Mouse (Mus musculus) heart, postnatal 25 days (tissue): ENCODE measurements at regions not wholly inside any gene's neighbourhood (a gene's known extent, or its start where the extent isn't known, plus 50 kb on each side); places are given as distances from the start of the nearest gene placed in this dataset.
A peak's percentile ranks its signal among the peaks of the same experiment; 100 is the strongest.

Experiments used
- DNase-seq: peaks from one replicate; pipeline ENCODE4 v3.0.0; 2022; ENCODE audit warnings: low spot score
- intact Hi-C: fragments of 180-260 bp; cut with DNase I; formaldehyde crosslinking; loops from one replicate; pipeline ENCODE4 v1.15.1; 2025

DNA sequence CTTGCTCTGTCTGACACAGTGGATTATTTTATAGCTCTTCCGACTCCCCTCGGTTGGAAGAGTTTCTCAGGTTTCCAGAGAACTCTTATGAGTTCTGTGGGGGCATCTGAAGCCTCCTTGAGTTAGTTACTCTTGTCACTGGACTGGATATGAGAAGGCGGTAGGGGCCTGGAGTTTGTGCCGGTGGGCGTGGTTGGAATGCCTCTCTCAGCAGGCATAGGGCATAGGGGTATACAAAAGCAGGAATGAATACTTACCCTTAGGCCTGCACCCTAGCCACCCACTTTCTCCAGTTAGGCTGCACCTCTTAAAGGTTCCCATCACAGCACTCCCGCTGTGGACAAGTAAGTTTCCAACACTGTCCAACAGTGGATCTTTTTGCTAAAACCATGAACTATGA, 253.8 kb downstream of the Ankrd50 start:
- intact Hi-C loops: no loop called here
- DNase-seq: no peak

DNA sequence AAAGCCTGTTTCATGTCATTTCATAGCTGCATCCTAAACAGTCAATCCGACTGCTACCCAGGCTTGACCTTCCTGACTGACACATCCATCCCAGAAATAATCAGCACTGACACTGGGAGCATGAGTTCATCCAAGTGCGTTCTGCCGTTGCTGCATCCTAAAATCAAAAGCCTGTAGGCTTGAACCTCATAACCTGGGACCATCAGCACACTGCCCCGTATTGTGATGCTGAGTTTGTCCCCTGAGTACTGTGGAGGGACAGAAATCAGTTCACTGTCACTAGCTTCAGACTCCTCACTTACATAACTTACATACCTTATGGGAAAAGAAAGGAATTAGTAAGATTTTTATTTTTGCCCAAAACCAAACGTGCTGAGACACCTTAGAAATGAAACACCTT, 255.0 kb downstream of the Ankrd50 start:
- no peak for DNase-seq
- intact Hi-C loops: no loop called here

DNA sequence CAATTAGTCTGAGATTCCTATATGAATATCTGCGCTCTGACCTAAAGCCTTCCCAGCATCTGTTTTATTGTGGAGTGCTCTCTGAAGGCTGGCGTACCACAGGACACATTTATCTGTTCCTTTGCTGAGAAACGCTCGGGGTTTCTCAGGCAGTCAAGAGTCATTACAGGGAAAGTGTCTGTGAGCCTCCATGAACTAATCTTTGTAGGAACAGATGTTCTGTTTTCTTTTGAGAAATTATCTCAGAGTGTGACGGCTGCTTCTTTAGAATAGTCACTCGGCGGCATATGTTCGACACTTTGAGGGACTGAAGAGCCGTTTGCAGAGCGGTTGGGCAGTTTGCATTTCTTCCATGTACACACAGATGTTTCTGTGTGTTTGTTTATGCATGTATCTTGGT, 255.6 kb downstream of the Ankrd50 start:
- intact Hi-C loops: no loop called here
- no peak for DNase-seq

DNA sequence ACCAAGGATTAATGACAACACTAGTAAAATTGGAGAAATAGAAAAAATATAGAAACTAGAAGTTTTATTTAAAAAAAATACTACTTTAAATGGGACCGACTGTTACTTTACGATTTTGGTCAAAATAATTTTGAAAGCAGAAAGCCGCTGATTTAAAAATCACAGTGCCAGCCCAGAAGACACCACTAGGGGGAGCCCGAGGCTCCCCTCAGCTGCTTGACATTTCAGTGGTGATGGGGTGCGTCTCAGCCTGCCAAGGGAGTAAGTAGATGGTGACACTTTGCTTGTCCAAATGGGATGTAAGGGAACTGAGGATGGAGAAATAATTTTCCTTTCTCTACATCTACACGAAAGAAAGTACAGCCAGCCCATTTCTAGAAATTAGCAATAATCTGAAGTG, 257.0 kb downstream of the Ankrd50 start:
- peak; percentile 31 for DNase-seq
- intact Hi-C loops: loop anchor here (1.0 to 2.0 kb wide), 2 partner anchors 27 to 621 kb away; no protein-coding TSS in a partner anchor

DNA sequence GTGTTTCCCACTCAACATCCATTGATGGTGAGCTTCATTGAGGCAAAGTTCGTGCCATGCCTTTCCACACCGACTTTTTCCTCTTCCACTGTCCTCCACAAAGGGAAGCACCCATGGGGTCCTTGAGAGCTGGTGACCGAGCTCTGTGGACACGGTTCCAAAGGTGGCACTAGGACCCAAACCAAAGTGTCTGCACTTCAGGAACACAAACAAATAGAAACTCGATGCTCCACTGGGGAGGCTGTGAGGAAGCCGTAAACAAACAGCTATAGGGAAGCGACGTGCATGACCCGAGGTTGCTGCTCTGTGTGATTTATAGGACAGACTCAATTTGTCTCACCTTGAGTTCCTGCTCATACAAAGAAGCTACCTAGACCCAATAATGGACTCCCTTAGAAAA, 257.5 kb downstream of the Ankrd50 start:
- intact Hi-C loops: loop anchor here (1.0 to 2.0 kb wide), 2 partner anchors 28 to 621 kb away; no protein-coding TSS in a partner anchor
- no peak for DNase-seq

DNA sequence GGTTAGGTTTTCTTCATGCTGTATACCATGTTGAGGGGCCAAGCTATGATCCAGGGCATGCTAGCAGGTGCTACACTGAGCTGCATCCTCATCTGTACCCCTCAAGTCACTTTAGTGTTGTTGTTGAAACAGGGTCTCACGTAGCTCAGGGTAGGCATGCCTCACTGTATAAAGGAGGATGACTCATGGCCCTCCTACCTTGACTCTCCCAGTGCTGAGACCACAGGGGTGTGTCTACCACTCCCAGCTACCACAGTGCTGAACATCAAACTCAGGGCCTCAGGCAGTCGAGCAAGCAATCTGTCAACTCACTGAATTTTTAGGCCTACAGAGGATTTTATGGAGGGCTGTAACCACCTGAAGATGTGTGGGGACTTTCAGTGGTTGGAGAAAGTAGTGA, 258.5 kb downstream of the Ankrd50 start:
- no peak for DNase-seq
- intact Hi-C loops: loop anchor here (2.0 kb wide), 1 partner anchor 29 kb away; no protein-coding TSS in a partner anchor

DNA sequence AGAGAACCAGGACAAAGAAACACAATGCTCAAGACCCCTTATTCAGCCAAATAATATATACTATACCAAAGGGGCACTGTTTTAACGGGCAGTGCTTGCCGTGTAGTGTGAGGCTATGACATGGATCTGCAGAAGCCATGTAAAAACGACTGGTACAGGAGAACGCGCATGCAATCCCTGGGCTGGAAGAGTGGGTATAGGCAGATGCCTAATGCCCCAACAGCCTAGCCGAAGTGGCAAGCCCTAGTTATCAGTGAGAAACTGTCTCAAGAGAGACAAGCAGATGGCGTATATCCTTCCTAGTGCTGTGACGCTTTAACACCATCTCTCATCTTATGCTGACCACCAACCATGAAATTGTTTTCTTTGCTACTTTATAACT, 262.8 kb downstream of the Ankrd50 start:
- no peak for DNase-seq
- intact Hi-C loops: loop anchor here (5.0 kb wide), 2 partner anchors 585 to 755 kb away; partner anchors contain the start of gene Spry1

DNA sequence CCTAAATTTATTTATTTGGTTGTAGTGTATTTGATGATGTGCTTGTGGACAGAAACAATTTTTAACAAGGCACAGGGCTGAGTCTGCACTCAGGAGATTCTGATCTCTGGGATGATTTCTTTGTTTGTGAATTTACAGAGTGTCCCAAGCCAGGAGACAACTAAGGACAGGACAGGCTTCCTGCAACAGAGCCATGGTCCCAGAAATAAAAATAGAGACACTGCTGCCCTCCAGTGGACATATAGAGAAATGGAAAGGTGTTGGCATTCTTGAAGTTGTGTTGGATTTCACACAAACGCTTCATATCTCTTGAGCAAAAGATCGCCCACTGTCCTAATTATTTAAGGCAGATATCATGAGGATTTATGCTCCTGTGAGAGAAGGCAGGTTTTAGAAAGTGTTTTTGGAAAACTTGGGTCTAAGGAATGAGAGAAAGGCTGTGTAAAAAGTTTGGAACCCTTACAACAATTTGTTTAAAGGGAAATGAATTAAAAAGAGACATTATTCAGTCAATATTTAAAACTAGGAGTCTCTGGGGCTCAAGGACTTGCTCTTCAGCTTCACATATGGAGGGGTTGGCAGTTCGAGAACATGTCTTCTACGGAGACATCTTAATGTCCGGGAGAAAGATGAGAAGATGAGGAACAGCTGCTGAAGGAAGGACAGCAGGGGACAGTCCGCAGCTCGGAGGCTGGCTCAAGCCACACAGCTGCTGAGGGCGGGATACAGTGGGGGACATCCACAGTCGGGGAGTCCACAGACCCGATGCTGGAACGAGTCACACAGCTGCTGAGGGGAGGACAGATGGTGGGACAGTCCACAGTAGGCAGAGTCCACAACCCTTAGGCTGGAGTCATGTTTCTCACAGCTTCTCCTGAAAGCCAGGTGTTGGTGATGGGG, 263.5 kb downstream of the Ankrd50 start:
- intact Hi-C loops: loop anchor here (5.0 kb wide), 2 partner anchors 584 to 754 kb away; partner anchors contain the start of gene Spry1
- no peak for DNase-seq

DNA sequence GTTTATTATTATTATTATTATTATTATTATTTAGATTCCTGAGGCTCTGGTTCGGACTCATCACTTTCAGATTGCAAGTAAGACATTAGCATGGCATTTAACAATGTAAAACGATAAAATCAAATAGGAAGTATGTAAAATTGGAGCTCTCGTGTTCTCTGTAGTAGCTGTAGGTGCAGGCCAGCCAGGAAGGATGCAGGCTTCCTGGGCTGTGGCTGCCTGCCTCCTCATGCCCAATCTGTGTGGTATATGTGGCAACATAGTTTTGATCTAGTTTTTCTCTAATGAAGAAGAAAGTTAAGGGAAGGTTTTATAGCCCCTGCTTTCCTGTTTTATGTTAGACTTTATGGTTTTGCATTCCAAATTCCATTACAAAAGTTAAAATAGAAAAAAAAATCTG, 275.6 kb downstream of the Ankrd50 start:
- no peak for DNase-seq
- intact Hi-C loops: loop anchor here (10.0 kb wide), 1 partner anchor 234 kb away; no protein-coding TSS in a partner anchor

DNA sequence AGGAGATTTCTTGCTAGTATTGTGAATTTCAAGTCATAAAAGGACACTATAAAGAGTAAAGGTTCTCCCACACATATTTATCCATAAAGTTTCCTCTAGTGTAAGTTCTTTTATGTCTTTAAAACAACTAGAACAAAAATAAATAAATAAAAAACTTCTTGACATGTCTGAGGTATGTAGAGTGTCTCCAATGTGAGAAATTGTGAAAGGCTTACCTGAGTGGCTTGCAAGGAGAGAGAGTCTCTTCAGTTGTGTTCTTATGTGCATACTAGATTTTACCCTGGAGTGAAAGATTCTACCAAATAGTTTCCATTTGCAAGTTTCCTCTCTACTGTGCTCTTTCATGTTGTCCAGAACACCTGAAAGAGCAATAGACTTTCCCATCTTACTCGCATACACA, 276.8 kb downstream of the Ankrd50 start:
- intact Hi-C loops: loop anchor here (10.0 kb wide), 1 partner anchor 233 kb away; no protein-coding TSS in a partner anchor
- no peak for DNase-seq

DNA sequence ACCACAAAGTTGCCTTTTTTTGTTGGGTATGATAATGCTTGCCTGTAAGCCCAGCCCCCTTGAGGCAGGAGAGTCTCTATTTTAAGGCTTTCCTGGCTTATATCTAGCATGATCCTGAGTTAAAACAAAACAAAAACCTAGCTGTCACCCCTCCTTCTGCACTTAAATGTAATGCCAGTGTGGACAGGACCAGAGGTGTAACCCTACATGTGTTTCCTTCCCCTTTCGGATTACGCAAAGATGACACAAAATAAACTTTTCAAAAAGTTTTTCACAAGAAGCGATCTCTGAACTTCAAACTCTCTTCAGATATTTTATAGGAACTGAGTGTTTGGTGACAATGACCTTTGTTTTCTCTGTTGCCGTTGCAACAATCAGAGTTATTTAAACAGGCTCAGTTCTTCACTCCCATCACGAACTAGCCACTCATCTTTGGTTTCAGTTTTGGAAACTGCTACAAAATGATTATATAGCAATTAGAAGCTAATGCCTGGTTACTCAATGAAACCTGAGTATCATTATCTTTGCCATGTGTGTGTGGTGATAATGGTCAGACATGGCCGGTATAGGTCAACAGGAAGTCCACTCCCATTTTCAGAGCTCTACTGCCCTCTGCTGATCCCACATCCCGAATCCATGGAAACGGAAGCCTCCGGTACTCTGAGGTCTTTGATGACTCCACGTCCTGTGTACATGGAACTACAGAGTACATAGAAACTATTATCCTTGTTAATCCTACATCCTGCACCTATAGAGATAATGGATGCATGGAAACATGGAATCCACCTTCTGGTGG, 282.6 kb downstream of the Ankrd50 start:
- intact Hi-C loops: loop anchor here (5.0 to 10.0 kb wide), 3 partner anchors 227 to 730 kb away; partner anchors contain the start of gene Spry1
- peak; percentile 50 for DNase-seq

DNA sequence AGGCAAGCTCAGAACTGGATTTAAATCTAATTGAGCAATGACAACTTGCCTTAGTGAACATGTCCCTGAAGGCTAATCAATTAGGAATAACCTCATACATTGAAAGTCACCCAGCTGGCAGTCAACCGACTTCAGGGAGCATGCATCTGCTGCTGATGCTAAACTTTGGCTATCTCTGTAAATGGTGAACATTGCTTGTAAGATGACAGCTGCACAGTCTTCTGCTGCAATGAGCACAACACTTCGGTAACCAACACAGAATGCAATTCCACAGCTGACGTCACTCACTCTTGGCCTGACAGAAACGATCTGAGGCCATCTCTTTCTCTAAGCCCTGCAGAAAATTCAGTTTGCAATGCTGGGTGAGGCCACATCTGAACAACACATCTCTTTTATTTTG, 290.6 kb downstream of the Ankrd50 start:
- DNase-seq: peak; percentile 27
- intact Hi-C loops: no loop called here

DNA sequence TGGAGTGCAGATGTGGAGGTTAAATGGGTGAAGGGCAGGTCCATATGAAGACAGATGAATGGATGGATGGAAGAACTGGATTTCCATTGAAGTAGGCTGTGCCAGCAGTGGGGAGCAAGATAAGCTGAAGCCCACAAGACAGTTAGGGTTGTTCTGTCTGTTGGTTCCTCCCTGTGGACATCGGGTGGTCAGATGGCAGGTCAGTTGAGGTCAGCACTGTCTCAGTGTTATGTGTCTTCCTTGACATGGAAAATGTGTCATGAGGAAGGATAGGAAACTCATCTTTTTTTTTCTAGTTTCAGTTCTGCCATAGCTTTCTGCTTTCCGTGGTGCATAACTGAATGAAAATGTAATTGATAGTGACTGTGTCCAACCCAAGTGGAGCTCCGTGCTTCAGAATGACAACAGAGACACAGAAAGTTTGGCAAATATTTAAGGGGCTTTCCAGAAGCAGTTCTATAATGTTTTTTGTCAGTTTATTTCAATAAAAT, 297.2 kb downstream of the Ankrd50 start:
- DNase-seq: no peak
- intact Hi-C loops: no loop called here

DNA sequence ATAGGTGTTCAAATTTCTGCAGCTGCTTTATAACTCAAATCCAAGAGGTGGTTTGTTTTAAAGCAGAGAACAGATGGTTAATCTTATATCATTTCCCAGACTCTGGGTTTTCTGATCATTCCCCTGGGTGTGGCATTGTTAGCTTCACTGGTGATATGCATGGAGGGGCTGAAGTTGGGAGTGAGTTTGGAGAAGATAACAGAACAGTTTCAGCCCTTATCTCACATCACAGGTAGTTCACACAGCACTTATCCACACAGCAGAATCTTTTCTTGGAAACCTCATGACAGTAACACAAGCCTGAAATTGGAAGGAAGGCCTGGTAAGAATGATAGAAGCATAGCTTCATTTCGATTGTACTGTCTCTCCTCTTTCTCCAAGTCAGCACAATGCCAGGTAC, 298.1 kb downstream of the Ankrd50 start:
- intact Hi-C loops: no loop called here
- DNase-seq: no peak

DNA sequence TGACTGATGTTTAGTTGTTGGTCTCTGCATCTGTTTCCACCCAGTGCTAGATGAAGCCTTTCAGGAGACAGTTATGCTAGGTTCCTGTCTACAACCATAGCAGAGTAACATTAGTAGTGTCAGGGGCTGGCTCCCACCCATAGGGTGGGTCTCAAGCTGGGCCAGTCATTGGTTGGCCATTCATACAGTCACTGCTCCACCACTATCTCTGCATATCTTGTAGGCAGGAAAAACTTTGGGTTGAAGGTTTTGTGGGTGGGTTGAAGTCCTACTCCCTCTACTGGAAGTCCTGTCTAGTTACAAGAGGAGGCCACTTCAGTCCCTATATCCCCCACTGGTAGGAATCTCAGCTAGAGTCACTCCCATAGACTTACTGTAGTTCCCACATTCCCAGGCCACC, 306.3 kb downstream of the Ankrd50 start:
- no peak for DNase-seq
- intact Hi-C loops: loop anchor here (5.0 to 10.0 kb wide), 3 partner anchors 41 to 413 kb away; no protein-coding TSS in a partner anchor

DNA sequence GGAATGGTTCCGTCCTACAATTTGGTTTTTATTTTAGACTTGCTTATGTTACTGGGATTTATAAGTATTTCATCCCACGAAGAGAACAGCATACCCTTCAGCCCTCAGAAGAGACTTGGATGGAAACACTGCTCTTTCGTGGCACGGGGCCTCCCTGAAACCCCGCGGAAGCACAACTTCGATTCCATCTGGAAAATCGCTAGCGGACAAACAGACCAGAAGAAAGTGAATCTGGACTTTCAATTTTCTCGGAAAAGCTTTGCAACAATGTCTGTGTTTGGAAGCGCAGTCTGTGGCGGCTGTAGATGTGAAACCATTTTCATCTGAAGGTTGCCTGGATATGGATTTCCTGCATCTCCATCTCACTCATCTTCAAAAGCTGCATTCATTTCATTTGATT, 308.7 kb downstream of the Ankrd50 start:
- no peak for DNase-seq
- intact Hi-C loops: loop anchor here (5.0 to 10.0 kb wide), 3 partner anchors 39 to 411 kb away; no protein-coding TSS in a partner anchor

DNA sequence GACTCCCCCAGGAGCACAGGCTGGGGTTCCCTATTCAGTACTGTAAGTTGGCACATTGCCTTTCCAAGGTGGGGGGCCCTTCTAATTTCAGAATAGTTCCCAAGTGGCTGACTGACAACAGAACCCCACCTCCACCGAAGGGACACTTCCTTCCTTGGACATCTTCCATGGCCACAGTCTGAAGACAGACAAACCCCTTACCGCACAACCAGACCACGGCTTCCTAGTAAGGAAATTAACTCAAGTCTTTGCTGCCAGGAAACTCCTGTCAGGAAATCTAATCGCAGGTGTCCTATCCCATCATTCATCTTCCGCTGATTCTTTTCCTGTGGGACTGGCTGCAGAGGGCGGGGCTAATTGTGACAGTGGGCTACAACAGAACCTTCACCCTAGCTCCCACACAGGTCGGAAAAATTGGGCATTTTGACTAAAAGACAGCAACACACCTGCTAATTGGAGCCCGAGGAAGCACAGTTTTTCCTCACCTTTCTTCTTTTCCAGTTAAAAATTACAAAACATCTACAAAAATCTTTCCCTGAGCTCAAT, 309.8 kb downstream of the Ankrd50 start:
- peak; percentile 6 for DNase-seq
- intact Hi-C loops: loop anchor here (5.0 to 10.0 kb wide), 3 partner anchors 38 to 410 kb away; no protein-coding TSS in a partner anchor

DNA sequence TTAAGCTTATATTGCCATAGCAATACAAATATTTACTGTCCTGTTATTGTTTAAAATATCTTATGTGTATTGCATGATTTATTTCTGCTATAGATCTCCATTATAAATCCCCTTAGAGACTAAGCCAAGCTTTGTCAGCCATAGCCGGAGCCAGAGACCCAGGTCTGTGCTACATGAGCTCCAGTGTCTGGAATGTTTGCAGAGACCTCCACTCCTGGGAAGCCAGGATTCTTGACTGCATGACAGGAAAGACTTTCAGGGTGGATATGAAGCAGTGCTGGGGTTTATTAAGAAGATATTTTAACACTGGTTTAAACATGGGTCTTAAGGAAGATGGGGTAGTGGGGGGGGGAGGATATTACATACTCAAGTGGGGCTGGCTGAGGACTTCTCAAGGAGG, 332.2 kb downstream of the Ankrd50 start:
- DNase-seq: no peak
- intact Hi-C loops: no loop called here

DNA sequence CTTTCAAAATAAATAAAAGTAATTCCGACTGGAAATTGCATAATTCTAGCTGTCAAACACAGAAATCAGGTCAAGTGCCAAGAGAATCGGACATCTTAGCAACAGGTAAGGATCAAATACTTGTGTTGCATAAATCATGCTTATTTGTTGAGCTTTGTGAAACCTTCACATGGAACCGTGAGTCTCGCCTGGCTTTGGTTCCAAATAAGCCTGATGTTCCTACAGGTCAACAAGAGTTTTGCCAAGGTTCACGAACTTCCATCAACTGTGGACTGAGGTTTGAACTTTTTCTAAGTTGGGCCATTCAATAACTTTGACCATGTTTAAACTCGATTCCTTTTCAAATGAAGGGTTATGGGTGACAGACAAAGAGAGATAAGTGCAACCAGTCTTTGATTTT, 332.8 kb downstream of the Ankrd50 start:
- no peak for DNase-seq
- intact Hi-C loops: no loop called here

DNA sequence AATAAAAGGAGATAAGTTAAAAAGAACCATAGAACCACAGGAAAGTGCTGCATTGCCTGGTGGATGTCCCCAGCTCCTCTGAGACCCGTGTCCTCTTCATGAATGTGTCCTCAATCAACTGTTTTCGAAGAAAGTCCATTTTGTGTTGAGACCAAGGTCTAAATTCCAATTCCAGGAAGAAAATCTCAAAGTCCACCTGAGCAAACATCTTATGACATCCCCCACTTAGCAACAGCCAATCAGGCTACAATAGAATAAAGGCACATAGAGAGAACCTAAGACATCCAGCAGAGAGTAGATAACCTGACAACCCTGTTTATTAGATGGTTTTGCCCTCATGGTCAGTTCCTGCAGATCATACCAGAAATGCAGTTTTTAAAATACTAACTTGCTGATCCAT, 338.0 kb downstream of the Ankrd50 start:
- intact Hi-C loops: no loop called here
- DNase-seq: no peak
